Comparison of ENCODE assay signal across 13 mouse cellular contexts in genomic region chr2:178545601-178546352, GRCm38 (mm10).
DNase-seq lines count a peak whose midpoint lies in the region; ATAC-seq lines count a peak whose summit lies in the region.
"Had no signal": no experiment of that assay in that cellular context is flagged by ENCODE, and none has a peak within 500 bp of the region (broad histone marks: within the 10 kb centered on the region; RNA-seq: fewer than 3 reads in every experiment).

No protein-coding gene starts in this region.

- no peak overlapping the region; the same call in 1 of the 2 replicates for H3K9ac ChIP-seq in neural tube, embryonic 11.5 days (ENCODE audit: low read length)
- no peak overlapping the region for H3K9ac ChIP-seq in neural tube, embryonic 15.5 days (replicated peaks)
- 0 out of 2 replicates have a peak overlapping the region, but pooled peaks have one; percentile 39 for H3K9ac ChIP-seq in midbrain, embryonic 13.5 days (replicated peaks)

- no peaks in the 10 kb centered on the region for H3K27me3 ChIP-seq in neural tube, embryonic 11.5 days (ENCODE audit: control insufficient read depth, insufficient read depth, low read length)
- H3K27me3 ChIP-seq in neural tube, embryonic 15.5 days (replicated peaks), result no peaks in the 10 kb centered on the region
- H3K27me3 ChIP-seq in midbrain, embryonic 13.5 days, result no peaks in the 10 kb centered on the region

- no peak overlapping the region for H3K4me2 ChIP-seq in neural tube, embryonic 11.5 days (ENCODE audit: low read depth)
- H3K4me2 ChIP-seq in neural tube, embryonic 15.5 days, result no peak overlapping the region
- H3K4me2 ChIP-seq in midbrain, embryonic 13.5 days (replicated peaks), result no peak overlapping the region

- no peak for ATAC-seq in neural tube, embryonic 11.5 days (ENCODE audit: insufficient read depth, low FRiP score, low TSS enrichment)
- ATAC-seq in neural tube, embryonic 15.5 days (ENCODE audit: low FRiP score), result no peak
- ATAC-seq in midbrain, embryonic 13.5 days, result peak; percentile 57; the same call in 1 of the 2 replicates
- ATAC-seq: lung, postnatal 0 days had no signal

- no peak overlapping the region for H3K4me3 ChIP-seq in neural tube, embryonic 11.5 days (ENCODE audit: low read depth, low read length)
- no peak overlapping the region for H3K4me3 ChIP-seq in neural tube, embryonic 15.5 days (replicated peaks)
- no peak overlapping the region for H3K4me3 ChIP-seq in midbrain, embryonic 13.5 days (replicated peaks)
- H3K4me3 ChIP-seq: erythroblast, embryonic 14.5 days had no signal

- H3K36me3 ChIP-seq in neural tube, embryonic 11.5 days (ENCODE audit: control insufficient read depth, insufficient read depth, low read length), result no peaks in the 10 kb centered on the region
- no peaks in the 10 kb centered on the region for H3K36me3 ChIP-seq in neural tube, embryonic 15.5 days
- no peaks in the 10 kb centered on the region for H3K36me3 ChIP-seq in midbrain, embryonic 13.5 days

- DNase-seq in neural tube, embryonic 11.5 days (ENCODE audit: low spot score), result peak; percentile 17
- peak; percentile 51 for DNase-seq in brain, adult 2 months (ENCODE audit: low read depth, low spot score)
- peak; percentile 32 for DNase-seq in cerebellum, adult 8-10 months
- DNase-seq in layer of hippocampus, adult 8-10 months (ENCODE audit: low spot score in 2 of 2), result no peak
- DNase-seq in heart, postnatal 4 days, result no peak
- DNase-seq: adrenal gland, postnatal 25 days; heart, postnatal 14 days; kidney, adult 8-10 months; liver had no signal

- H3K4me1 ChIP-seq in neural tube, embryonic 11.5 days (ENCODE audit: control insufficient read depth, insufficient read depth, low read length), result no peaks in the 10 kb centered on the region
- peaks cover 15% of the 10 kb centered on the region for H3K4me1 ChIP-seq in neural tube, embryonic 15.5 days
- peaks cover 15% of the 10 kb centered on the region for H3K4me1 ChIP-seq in midbrain, embryonic 13.5 days (replicated peaks)

- H3K27ac ChIP-seq in neural tube, embryonic 11.5 days (ENCODE audit: low read depth, low read length), result no peak overlapping the region
- no peak overlapping the region for H3K27ac ChIP-seq in neural tube, embryonic 15.5 days (replicated peaks)
- no peak overlapping the region for H3K27ac ChIP-seq in midbrain, embryonic 13.5 days

- no peaks in the 10 kb centered on the region for H3K9me3 ChIP-seq in neural tube, embryonic 11.5 days (ENCODE audit: control insufficient read depth, low read length)
- H3K9me3 ChIP-seq in neural tube, embryonic 15.5 days (replicated peaks), result no peaks in the 10 kb centered on the region
- H3K9me3 ChIP-seq in midbrain, embryonic 13.5 days, result no peaks in the 10 kb centered on the region

- 77% methylated on average over 15 of the region's 15 CpGs for WGBS in neural tube, embryonic 11.5 days
- WGBS in neural tube, embryonic 15.5 days, result 58% methylated on average over 15 of the region's 15 CpGs
- 57% methylated on average over 15 of the region's 15 CpGs for WGBS in midbrain, embryonic 13.5 days

Comparison
In these comparisons a context has a peak if more than half of its experiments do, and no peak if none do; other contexts are left out.
1. DNase-seq: peak in neural tube, embryonic 11.5 days (single experiment), brain, adult 2 months (single experiment) and cerebellum, adult 8-10 months (single experiment); none in layer of hippocampus, adult 8-10 months (0 of 2) and heart, postnatal 4 days (single experiment).